Mouse (Mus musculus) testis, adult 2 months (tissue): Measurements from ENCODE around the gene Rsph1.

ENCODE experiments used
- CTCF ChIP-seq: fragments of 200-500 bp; IDR thresholded peaks from 2 replicates; pipeline ENCODE4 v1.5.1; 2012; ENCODE audit warnings: low read depth, mild to moderate bottlenecking, inconsistent platforms, low read length, moderate library complexity; ENCODE audit not compliant: control insufficient read depth, insufficient read depth, insufficient replicate concordance
- POLR2A ChIP-seq: fragments of 200-500 bp; IDR thresholded peaks from 2 replicates; pipeline ENCODE4 v1.6.1; 2012; ENCODE audit warnings: low read depth, mild to moderate bottlenecking, inconsistent platforms, low read length, moderate library complexity; ENCODE audit not compliant: control insufficient read depth

DNA sequence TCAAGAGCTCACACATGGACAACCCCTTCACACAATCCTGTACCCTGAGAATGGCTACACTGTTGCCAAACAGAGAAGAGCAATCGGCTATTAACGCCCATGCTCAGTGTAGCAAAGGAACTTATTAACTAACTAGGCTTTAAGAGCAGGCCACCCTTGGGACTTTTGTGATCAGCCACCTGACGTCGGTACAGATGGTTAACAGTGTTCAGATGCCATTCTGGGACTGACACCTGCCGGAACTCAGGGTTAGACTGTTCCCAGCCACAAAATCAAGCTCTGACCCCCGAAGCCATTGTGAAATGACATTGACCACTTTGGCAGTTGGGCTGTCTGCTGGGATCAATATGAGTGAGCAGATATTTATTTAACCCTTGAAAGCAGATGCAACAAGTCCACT is 15.8 kb downstream of the Rsph1 start:
- TF ChIP-seq CTCF (no peak), POLR2A (no peak)
